Mouse (Mus musculus) small intestine, adult 2 months (tissue): ENCODE data around the gene Gm10401.

Experiments
- CTCF ChIP-seq: fragments of 200-500 bp; IDR thresholded peaks from 2 replicates; pipeline ENCODE4 v1.5.1; 2012; ENCODE audit warnings: low read depth, mild to moderate bottlenecking, control low read depth, inconsistent platforms, low read length, moderate library complexity, mixed read lengths; ENCODE audit not compliant: insufficient replicate concordance, insufficient read length; ENCODE audit errors: extremely low read depth
- POLR2A ChIP-seq: fragments of 200-500 bp; IDR thresholded peaks from 2 replicates; pipeline ENCODE4 v1.6.1; 2012; ENCODE audit warnings: low read depth, mild to moderate bottlenecking, control low read depth, inconsistent platforms, low read length, moderate library complexity

DNA sequence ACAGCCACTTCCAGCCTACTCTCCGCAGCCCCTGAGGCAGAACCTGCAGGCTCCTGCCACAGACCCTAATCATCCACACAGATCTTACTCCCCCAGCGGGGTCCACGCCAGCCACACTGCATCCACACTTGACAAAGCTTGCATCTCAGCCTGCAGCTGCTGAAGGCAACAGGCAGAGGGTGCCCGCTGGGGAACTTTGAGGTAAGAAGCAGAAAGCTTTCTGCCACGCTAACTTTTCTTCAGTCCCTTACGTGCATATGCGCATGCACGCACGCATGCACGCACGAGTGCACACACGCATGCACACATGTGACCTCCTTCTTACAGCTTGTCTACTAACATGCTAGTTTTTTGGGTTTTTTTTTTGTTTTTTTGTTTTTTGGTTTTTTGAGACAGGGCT lies 15.1 kb upstream of the Gm10401 start:
- TF ChIP-seq CTCF = no peak
- TF ChIP-seq POLR2A = no peak
